Mouse (Mus musculus) ES-E14 (cell line): ENCODE data around the gene Etnk2.
"Not testable (repeated sequence)": the region's sequence is repeated elsewhere in the genome, so short reads cannot be mapped to it uniquely, and the experiment has no call there.

Experiments
- CHD2 ChIP-seq: IDR thresholded peaks from 2 replicates; pipeline ENCODE4 v1.6.1; 2014; ENCODE audit warnings: mild to moderate bottlenecking, low read depth, low read length, inconsistent platforms
- HCFC1 ChIP-seq: IDR thresholded peaks from 2 replicates; pipeline ENCODE4 v1.6.1; 2012; ENCODE audit warnings: low read length, inconsistent platforms, borderline replicate concordance; ENCODE audit not compliant: insufficient read depth
- MAFK ChIP-seq: IDR thresholded peaks from 2 replicates; pipeline ENCODE4 v1.6.1; 2014; ENCODE audit warnings: mild to moderate bottlenecking, low read depth, low read length, inconsistent platforms; ENCODE audit not compliant: insufficient read depth
- ZC3H11A ChIP-seq: IDR thresholded peaks from 2 replicates; pipeline ENCODE4 v1.6.1; 2012; ENCODE audit warnings: low read depth, mild to moderate bottlenecking, inconsistent platforms, low read length, borderline replicate concordance
- ZNF384 ChIP-seq: IDR thresholded peaks from 2 replicates; pipeline ENCODE4 v1.6.1; 2012; ENCODE audit warnings: low read depth, low read length, inconsistent platforms

GRCm38 (mm10) chr1:133340403-133340802 is 23.0 kb upstream of the Etnk2 start:
- not testable (repeated sequence) for TF ChIP-seq MAFK, ZNF384, HCFC1, ZC3H11A
- TF ChIP-seq CHD2 = 0 out of 2 replicates have a peak, but pooled peaks have one; percentile 16
